Mouse (Mus musculus) brain, embryonic 14.5 days (tissue): Measurements from ENCODE around the gene Swi5.

ENCODE experiments used
- CTCF ChIP-seq: fragments of 200-500 bp; IDR thresholded peaks from 2 replicates; pipeline ENCODE4 v1.5.1; 2012; ENCODE audit warnings: inconsistent platforms, mild to moderate bottlenecking, moderate library complexity, borderline replicate concordance; ENCODE audit not compliant: insufficient read depth, insufficient read length; ENCODE audit errors: extremely low read depth
- POLR2A ChIP-seq: fragments of 200-500 bp; IDR thresholded peaks from 2 replicates; pipeline ENCODE4 v1.6.1; 2012; ENCODE audit warnings: mild to moderate bottlenecking, inconsistent platforms, borderline replicate concordance; ENCODE audit not compliant: poor library complexity, insufficient read depth, insufficient read length, severe bottlenecking; ENCODE audit errors: extremely low read depth

DNA sequence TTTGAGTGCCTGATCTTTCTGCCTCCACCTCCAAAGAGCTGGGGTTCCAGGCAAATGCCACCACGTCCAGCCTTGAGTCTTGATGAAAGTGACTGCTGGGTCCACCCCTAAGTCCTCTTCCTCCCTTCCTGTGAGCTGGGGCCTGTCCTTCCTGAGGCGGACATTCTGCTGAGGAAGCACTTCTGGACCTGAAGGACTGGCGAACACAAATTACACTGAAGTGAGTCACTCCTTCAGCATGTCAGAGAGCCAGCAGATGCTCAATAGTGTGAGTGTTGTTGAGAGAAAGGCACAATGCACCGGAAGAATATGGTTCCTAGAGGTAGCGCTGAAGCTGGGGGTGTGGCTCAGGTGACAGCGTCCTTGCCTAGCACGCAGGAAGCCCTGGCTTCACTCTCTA is 37.5 kb upstream of the Swi5 start:
- TF ChIP-seq CTCF (no peak), POLR2A (no peak)
